Mouse (Mus musculus): ENCODE measurements around the gene Vgll4.
A peak's percentile ranks its signal among the peaks of the same experiment; 100 is the strongest.

The Vgll4 gene

GRCm38 (mm10) chr6:114917129-114917528, 52.7 kb downstream of the Vgll4 start:
- DNase-seq, result no peak

- peak; percentile 36 for DNase-seq
These were observed 53.1 kb downstream of the Vgll4 start for GRCm38 (mm10) chr6:114916715-114916992.

- DNase-seq, result no peak
These were observed 53.7 kb downstream of the Vgll4 start for GRCm38 (mm10) chr6:114915915-114916714.

- DNase-seq, result no peak
These were observed 55.6 kb downstream of the Vgll4 start for GRCm38 (mm10) chr6:114914041-114914716.

GRCm38 (mm10) chr6:114913142-114913541, 56.7 kb downstream of the Vgll4 start:
- DNase-seq, result no peak

- DNase-seq, result no peak
These were observed 58.3 kb downstream of the Vgll4 start for GRCm38 (mm10) chr6:114911540-114911939.

GRCm38 (mm10) chr6:114909801-114910200, 60.0 kb downstream of the Vgll4 start:
- DNase-seq, result no peak

- DNase-seq, result no peak
These were observed 62.3 kb downstream of the Vgll4 start for GRCm38 (mm10) chr6:114907459-114907858.

GRCm38 (mm10) chr6:114906209-114906608, 63.6 kb downstream of the Vgll4 start:
- DNase-seq, result no peak

- no peak for DNase-seq
These were observed 64.4 kb downstream of the Vgll4 start for GRCm38 (mm10) chr6:114905253-114906028.

GRCm38 (mm10) chr6:114904818-114905217, 65.0 kb downstream of the Vgll4 start:
- DNase-seq, result no peak

- DNase-seq, result no peak
These were observed 65.6 kb downstream of the Vgll4 start for GRCm38 (mm10) chr6:114904233-114904632.

GRCm38 (mm10) chr6:114901921-114902320, 67.9 kb downstream of the Vgll4 start:
- DNase-seq, result no peak

- DNase-seq, result no peak
These were observed 68.4 kb downstream of the Vgll4 start for GRCm38 (mm10) chr6:114901321-114901824.

- DNase-seq, result no peak
These were observed 69.6 kb downstream of the Vgll4 start for GRCm38 (mm10) chr6:114900194-114900593.

- DNase-seq, result no peak
These were observed 70.1 kb downstream of the Vgll4 start for GRCm38 (mm10) chr6:114899652-114900051.

- DNase-seq, result no peak
These were observed 70.8 kb downstream of the Vgll4 start for GRCm38 (mm10) chr6:114898949-114899348.

- DNase-seq, result no peak
These were observed 73.5 kb downstream of the Vgll4 start for GRCm38 (mm10) chr6:114896281-114896680.

GRCm38 (mm10) chr6:114895191-114895590, 74.6 kb downstream of the Vgll4 start:
- no peak for DNase-seq

- no peak for DNase-seq
These were observed 75.2 kb downstream of the Vgll4 start for GRCm38 (mm10) chr6:114894548-114895106.

GRCm38 (mm10) chr6:114893427-114894209, 76.2 kb downstream of the Vgll4 start:
- no peak for DNase-seq

- no peak for DNase-seq
These were observed 77.4 kb downstream of the Vgll4 start for GRCm38 (mm10) chr6:114892363-114892762.
